Mouse (Mus musculus) heart, postnatal 0 days (tissue): Measurements from ENCODE around the gene AC129217.1. TPM values are rescaled to one million over a fixed set of nuclear protein-coding genes. Genes with fewer than 3 reads are reported as not detected.
"Not testable (repeated sequence)": the region's sequence is repeated elsewhere in the genome, so short reads cannot be mapped to it uniquely, and the experiment has no call there.

ENCODE experiments used
- ATAC-seq: fragments of 200-750 bp; cut with Nextera tagmentation; 2 replicates; pipeline ENCODE4 v1.8.0; 2017; ENCODE audit warnings: low read depth, moderate number of reproducible peaks, moderate library complexity; ENCODE audit not compliant: insufficient read depth
- DNase-seq: peaks from one replicate; pipeline ENCODE4 v3.0.0-alpha.2; 2016; ENCODE audit warnings: low spot score
- H3K27ac ChIP-seq: fragments of 300-500 bp; sonication (generic); 2 replicates; pipeline ENCODE4 v1.5.1; 2014; ENCODE audit warnings: low read depth, mild to moderate bottlenecking
- H3K27me3 ChIP-seq: fragments of 300-500 bp; sonication (generic); 2 replicates; pipeline ENCODE4 v1.6.1; 2014; ENCODE audit warnings: low read length, mixed read lengths; ENCODE audit not compliant: control insufficient read depth, insufficient read depth
- H3K36me3 ChIP-seq: fragments of 300-500 bp; sonication (generic); replicated peaks from 2 replicates; pipeline ENCODE4 v1.6.1; 2014; ENCODE audit warnings: low read length, mixed read lengths; ENCODE audit not compliant: control insufficient read depth, insufficient read depth
- H3K4me1 ChIP-seq: fragments of 300-500 bp; sonication (generic); 2 replicates; pipeline ENCODE4 v1.6.1; 2014; ENCODE audit warnings: antibody characterized with exemption; ENCODE audit not compliant: control insufficient read depth, insufficient read depth
- H3K4me2 ChIP-seq: fragments of 300-500 bp; sonication (generic); 2 replicates; pipeline ENCODE4 v1.6.1; 2014; ENCODE audit warnings: low read depth, mild to moderate bottlenecking, low read length, moderate library complexity
- H3K4me3 ChIP-seq: fragments of 300-500 bp; sonication (generic); 2 replicates; pipeline ENCODE4 v1.5.1; 2014; ENCODE audit warnings: low read depth, low read length
- H3K9ac ChIP-seq: fragments of 300-500 bp; sonication (generic); replicated peaks from 2 replicates; pipeline ENCODE4 v1.6.1; 2014; ENCODE audit warnings: low read depth, low read length, mixed read lengths
- H3K9me3 ChIP-seq: fragments of 300-500 bp; sonication (generic); replicated peaks from 2 replicates; pipeline ENCODE4 v1.6.1; 2016; ENCODE audit warnings: low read length; ENCODE audit not compliant: control insufficient read depth
- CTCF ChIP-seq: IDR thresholded peaks from 2 replicates; pipeline ENCODE4 v1.5.1; 2016; ENCODE audit warnings: antibody characterized with exemption, control low read depth, low read depth
- EP300 ChIP-seq: IDR thresholded peaks from 2 replicates; pipeline ENCODE4 v1.6.1; 2016; ENCODE audit warnings: antibody characterized with exemption, low read depth
- WGBS: fragments of 180-500 bp; shearing (Covaris S2); extraction: QIAGEN DNeasy Blood & Tissue Kit; methylation state at CpG from one replicate; pipeline ENCODE4 v1.1.7; 2014; 5-methylcytosine and 5-hydroxymethylcytosine counted together
- polyA plus RNA-seq: library from polyadenylated mRNA; unstranded; fragments of >200 nt; fragmentation: Nextera tagmentation; extraction: Ambion mirVana; gene quantifications from 2 replicates; pipeline ENCODE4 v1.2.1, GENCODE M21; 2015
- total RNA-seq: library from RNA; depleted of rRNA; stranded (reverse); fragments of >200 nt; gene quantifications from 2 replicates; pipeline ENCODE4 v1.2.3, GENCODE M21; 2014; ENCODE audit warnings: low replicate concordance

Gene AC129217.1
- total and polyA plus RNA-seq, 2 experiments from 2014 or later = not detected

DNA sequence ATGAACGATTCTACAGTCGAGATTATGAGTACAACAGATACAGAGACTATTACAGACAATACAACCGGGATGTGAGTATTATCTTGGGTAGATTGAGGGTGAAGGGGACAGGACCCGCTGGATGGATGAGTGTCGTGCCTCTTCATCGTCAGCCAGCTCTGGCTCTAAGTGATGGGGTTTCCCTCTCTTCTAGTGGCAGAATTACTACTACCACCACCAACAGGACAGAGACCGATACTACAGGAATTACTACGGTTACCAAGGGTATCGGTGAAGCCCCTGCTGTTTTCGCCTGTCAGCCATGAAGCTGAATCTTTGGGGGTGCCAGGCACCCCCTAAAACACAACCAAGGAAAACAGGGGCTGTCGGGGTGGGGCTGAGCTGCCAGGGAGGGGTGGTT, 1.7 kb downstream of the AC129217.1 start:
- ATAC-seq (no peak), DNase-seq (no peak)
- H3K9ac ChIP-seq = no peak overlapping the region
- no peak overlapping the region for H3K4me3 ChIP-seq
- H3K36me3 ChIP-seq = peaks cover 91% of the 10 kb centered on the region
- H3K4me2 ChIP-seq = no peak overlapping the region
- 78% methylated on average over 11 of the region's 11 CpGs for WGBS
- TF ChIP-seq CTCF (no peak), EP300 (no peak)
- no peaks in the 10 kb centered on the region for H3K27me3 ChIP-seq
- H3K27ac ChIP-seq = no peak overlapping the region
- H3K9me3 ChIP-seq = no peaks in the 10 kb centered on the region
- H3K4me1 ChIP-seq = no peaks in the 10 kb centered on the region

DNA sequence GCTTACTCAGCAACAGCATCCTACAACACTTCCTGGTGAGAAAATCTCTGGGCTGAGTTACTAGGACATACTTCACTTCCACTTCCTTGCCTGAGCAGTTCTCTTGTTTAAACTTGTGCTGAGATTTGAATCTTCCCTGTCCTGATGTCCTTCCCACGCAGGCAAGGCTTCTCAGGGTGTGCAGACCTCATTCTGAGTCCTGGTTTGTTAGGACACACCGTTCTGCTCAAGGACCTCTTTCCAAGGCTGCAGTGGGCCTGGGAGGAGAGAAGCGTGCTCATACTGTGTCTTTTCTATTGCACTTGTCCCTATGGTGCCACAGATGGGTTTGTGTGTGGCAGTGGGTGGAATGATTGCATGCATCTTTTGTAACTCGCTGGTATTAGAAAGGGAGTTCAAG, 3.4 kb downstream of the AC129217.1 start:
- 84% methylated on average over 4 of the region's 4 CpGs for WGBS
- no peak for TF ChIP-seq CTCF
- no peak for TF ChIP-seq EP300
- ATAC-seq = no peak
- no peak overlapping the region for H3K4me2 ChIP-seq
- no peak overlapping the region for H3K27ac ChIP-seq
- peaks cover 74% of the 10 kb centered on the region for H3K36me3 ChIP-seq
- no peak overlapping the region for H3K9ac ChIP-seq
- no peak overlapping the region for H3K4me3 ChIP-seq
- H3K4me1 ChIP-seq = peaks cover 4% of the 10 kb centered on the region
- DNase-seq = no peak
- H3K27me3 ChIP-seq = no peaks in the 10 kb centered on the region
- no peaks in the 10 kb centered on the region for H3K9me3 ChIP-seq

DNA sequence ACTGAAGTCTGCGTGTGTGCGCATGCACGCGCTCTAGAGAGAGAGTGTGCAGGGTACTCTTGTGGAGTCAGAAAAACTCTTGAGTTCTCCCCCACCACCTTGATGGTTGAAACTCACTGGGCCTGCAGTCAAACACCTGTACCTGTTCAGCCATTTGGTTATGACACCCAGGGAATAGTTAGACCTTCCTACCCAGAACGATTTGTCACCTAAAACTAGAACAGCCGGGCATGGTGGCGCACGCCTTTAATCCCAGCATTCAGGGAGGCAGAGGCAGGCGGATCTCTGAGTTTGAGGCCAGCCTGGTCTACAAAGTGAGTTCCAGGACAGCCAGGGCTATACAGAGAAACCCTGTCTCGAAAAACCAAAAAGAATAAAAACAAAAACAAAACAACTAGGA, 6.8 kb downstream of the AC129217.1 start:
- H3K27me3 ChIP-seq, ATAC-seq, H3K9ac ChIP-seq, H3K4me3 ChIP-seq, H3K27ac ChIP-seq, H3K4me2 ChIP-seq, H3K9me3 ChIP-seq, DNase-seq: not testable (repeated sequence)
- H3K36me3 ChIP-seq = peaks cover 41% of the 10 kb centered on the region
- 93% methylated on average over 10 of the region's 10 CpGs for WGBS
- peaks cover 22% of the 10 kb centered on the region for H3K4me1 ChIP-seq

DNA sequence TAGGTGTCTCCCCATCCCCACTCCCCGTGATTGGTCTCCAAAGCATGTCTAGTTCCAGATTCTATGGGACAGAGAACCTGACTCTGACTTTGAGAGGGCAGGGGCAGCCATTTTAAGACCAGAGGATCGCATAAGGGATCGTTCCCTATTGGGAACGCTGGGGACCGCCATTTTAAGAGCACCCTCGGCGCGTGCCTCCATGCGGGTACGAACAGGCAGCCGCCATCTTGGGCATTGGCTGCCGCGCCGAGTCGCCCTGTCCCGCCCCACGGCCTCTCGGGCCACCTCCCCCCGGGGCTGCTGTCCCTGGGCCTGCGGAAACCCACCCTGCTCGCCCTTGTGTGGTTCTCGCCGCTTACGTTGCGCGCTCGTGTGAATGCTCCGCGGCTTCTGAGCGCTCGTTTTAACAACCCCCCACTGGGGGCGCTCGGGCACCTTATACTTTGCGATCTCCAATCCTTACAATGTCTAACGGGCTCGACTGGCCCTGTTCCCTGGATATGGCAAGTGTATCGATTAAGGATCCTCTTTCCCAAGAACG, 7.7 kb downstream of the AC129217.1 start, which contains the start of gene Bscl2:
Gene Bscl2 (plus strand): TSS at position 217 of the 541 bp plus-strand sequence.
- no peaks in the 10 kb centered on the region for H3K9me3 ChIP-seq
- ATAC-seq = peak; percentile 86

DNA sequence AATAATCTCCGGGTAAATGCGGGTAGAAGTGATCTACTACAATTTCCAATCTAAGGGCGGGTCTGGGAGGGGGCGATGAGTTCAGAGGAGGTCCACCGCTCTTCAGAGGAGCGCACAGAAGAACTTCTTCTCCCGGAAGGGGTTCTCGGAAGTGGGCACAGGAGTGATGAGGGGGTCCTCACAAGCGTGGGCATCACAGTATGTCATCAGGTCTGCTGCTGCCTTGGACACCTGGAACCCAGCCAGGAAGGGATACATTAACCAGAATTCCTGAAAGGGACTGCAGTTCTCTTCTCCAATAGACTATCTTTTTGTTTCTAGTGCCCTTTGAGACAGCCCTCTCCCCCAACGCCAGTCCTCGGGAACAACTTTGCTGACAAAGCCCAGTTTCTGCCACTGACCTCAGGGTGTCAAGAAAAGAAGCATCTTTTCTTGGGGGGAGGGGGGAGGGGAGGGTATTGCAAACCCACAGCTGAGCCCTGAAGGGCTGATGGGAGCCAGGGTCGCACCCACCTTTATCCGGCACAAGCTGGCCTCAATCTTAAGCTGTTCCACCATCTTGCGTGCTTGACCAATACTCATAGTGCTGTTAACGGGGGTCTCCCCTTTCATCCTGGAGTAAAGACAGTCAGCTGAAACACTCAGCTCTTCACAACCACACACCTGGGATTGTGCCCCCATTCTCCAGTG, 8.6 kb downstream of the AC129217.1 start:
- DNase-seq (no peak), ATAC-seq (no peak)
- 17% methylated on average over 15 of the region's 15 CpGs for WGBS
- peak overlapping the region; percentile 74 for H3K9ac ChIP-seq
- H3K4me2 ChIP-seq = peak overlapping the region; percentile 97
- H3K27me3 ChIP-seq = no peaks in the 10 kb centered on the region
- TF ChIP-seq EP300 = no peak
- TF ChIP-seq CTCF = no peak
- no peaks in the 10 kb centered on the region for H3K9me3 ChIP-seq
- peak overlapping the region; percentile 59 for H3K4me3 ChIP-seq
- peaks cover 27% of the 10 kb centered on the region for H3K36me3 ChIP-seq
- peak overlapping the region; percentile 94 for H3K27ac ChIP-seq
- H3K4me1 ChIP-seq = peaks cover 22% of the 10 kb centered on the region

More for the DNA sequence above, 7.7 kb downstream of the AC129217.1 start, which contains the start of gene Bscl2:
- H3K27ac ChIP-seq = peak within 1 kb of the TSS; percentile 94
- WGBS = under 1% methylated on average over 38 of the region's 38 CpGs
- peak within 1 kb of the TSS; percentile 97 for H3K4me2 ChIP-seq
- peak within 1 kb of the TSS; percentile 74 for H3K9ac ChIP-seq
- peak; percentile 49 for TF ChIP-seq CTCF
- peak; percentile 85; the same call in 1 of the 2 replicates for TF ChIP-seq EP300
- peaks cover 22% of the 10 kb centered on the region for H3K4me1 ChIP-seq
- peak within 1 kb of the TSS; percentile 59 for H3K4me3 ChIP-seq
- DNase-seq = peak; percentile 80
- peaks cover 31% of the 10 kb centered on the region for H3K36me3 ChIP-seq
- no peaks in the 10 kb centered on the region for H3K27me3 ChIP-seq
